Mouse (Mus musculus) Patski (cell line): ENCODE data around the gene Gpc6. TPM values are rescaled to one million over a fixed set of nuclear protein-coding genes. Genes with fewer than 3 reads are reported as not detected.
A peak's percentile ranks its signal among the peaks of the same experiment; 100 is the strongest.
"Not testable (repeated sequence)": the region's sequence is repeated elsewhere in the genome, so short reads cannot be mapped to it uniquely, and the experiment has no call there.

ENCODE experiments used
- ATAC-seq: fragments of 100-300 bp; one replicate; pipeline ENCODE4 v1.8.0; 2021
- CTCF ChIA-PET: fragments of 350-600 bp; sonication (Branson Sonifier 250); formaldehyde crosslinking; loops from one replicate; lab custom pipeline; 2022; ENCODE audit warnings: inconsistent platforms; lab: Charles Lee
- POLR2A ChIA-PET: fragments of 350-600 bp; sonication (Branson Sonifier 250); formaldehyde crosslinking; loops from one replicate; lab custom pipeline; 2022; ENCODE audit warnings: antibody characterized with exemption, inconsistent platforms; lab: Charles Lee
- DNase-seq: peaks from one replicate; pipeline ENCODE4 v3.0.0-alpha.2; 2011; ENCODE audit warnings: low read depth, low spot score
- H3K27me3 ChIP-seq: fragments of 371-371 bp; one replicate; pipeline ENCODE4 v1.5.1; 2021
- CTCF ChIP-seq: fragments of 100-300 bp; IDR thresholded peaks from one replicate; pipeline ENCODE4 v1.5.1; 2021
- in situ Hi-C: fragments of 300-500 bp; cut with MboI; formaldehyde crosslinking; loops from 3 replicates; pipeline ENCODE4 v1.11.1; 2018; ENCODE audit warnings: low pct_unique_long_range_greater_than_20kb, mixed read lengths
- polyA plus RNA-seq: library from polyadenylated mRNA; unstranded; gene quantifications from one replicate; pipeline ENCODE4 v1.2.3, GENCODE M21; 2021

Gpc6 gene
- polyA plus RNA-seq, 1 experiment from 2014 or later, result 56.6 TPM

DNA sequence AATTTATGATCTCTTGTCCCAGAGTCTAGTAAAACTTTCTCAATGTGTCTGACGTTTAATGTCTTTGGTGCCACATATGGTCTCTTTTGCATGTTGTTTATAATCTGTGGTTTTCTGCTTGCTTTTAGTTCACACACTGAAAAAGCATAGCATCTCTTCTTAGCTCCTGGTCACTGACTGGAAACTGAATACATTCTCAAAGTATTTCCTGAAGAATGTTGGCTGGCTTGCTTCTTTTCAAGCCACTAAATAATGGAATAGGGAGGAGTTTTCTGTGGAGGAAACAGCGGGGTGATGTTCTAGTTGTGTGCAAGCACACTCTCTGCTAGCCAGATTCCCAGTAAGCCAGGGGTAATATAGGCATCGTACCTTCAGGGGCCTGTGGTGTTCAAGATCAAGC, 502.7 kb downstream of the Gpc6 start:
- in situ Hi-C loops, result no loop called here
- no peak for DNase-seq
- H3K27me3 ChIP-seq, result no peaks in the 10 kb centered on the region
- TF ChIP-seq CTCF, result no peak
- ATAC-seq, result no peak
- POLR2A ChIA-PET, result no interaction called here
- CTCF ChIA-PET, result no interaction called here

- in situ Hi-C loops, result no loop called here
- DNase-seq, result no peak
- no peak for TF ChIP-seq CTCF
- POLR2A ChIA-PET, result no interaction called here
- ATAC-seq, result no peak
- H3K27me3 ChIP-seq, result no peaks in the 10 kb centered on the region
- CTCF ChIA-PET, result no interaction called here
These were observed 510.6 kb downstream of the Gpc6 start for GRCm38 (mm10) chr14:117435739-117436138.

DNA sequence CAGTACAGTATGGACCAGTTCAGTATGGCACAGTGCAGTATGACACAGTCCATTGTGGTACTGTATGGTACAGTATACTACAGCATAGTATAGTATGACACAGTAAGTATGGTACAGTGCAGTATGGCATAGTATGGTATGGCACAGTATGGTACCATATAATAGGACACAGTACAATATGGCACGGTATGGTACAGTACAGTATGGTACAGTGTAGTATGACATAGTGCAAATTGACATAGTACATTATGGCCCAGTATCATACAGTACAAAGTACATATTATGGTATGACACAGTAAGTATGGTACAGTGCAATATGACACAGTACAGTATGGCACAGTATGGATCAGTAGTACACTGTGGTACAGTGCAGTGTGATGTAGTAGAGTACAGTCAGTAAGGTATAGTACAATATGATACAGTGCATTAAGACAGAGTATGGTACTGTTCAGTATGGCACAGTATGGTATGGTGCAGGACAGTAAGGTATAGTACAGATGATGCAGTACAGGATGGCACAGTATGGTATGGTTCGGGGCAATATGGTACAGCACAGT, 521.6 kb downstream of the Gpc6 start:
- ATAC-seq, CTCF ChIA-PET, DNase-seq, POLR2A ChIA-PET, H3K27me3 ChIP-seq, in situ Hi-C loops: not testable (repeated sequence)

GRCm38 (mm10) chr14:117451391-117451991, 526.4 kb downstream of the Gpc6 start:
- in situ Hi-C loops, result no loop called here
- no peaks in the 10 kb centered on the region for H3K27me3 ChIP-seq
- no peak for TF ChIP-seq CTCF
- ATAC-seq (no peak), DNase-seq (peak; percentile 27)
- CTCF ChIA-PET, result interaction anchor here (1.2 kb wide), 1 partner anchor 10 kb away, joined by 3 read pairs; no protein-coding TSS in a partner anchor
- POLR2A ChIA-PET, result no interaction called here

DNA sequence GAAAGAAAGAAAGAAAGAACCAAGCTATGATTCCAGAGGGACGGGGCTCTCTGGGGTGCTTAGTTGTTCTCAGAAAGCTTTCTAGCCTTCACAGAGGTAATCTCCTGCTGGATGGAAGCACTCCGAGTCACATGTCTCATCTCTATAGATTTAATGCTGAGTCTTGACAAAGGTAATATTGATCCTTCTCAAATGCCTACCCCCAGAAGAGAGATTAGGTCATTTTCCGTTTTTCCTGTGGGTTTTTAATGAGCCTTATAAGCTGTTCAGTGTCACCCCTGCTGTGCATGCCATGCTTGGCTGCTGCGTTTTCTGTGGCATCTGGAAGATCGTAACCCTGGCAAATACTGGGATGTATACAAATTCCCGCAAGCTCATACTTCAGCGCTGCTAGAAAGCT, 527.0 kb downstream of the Gpc6 start:
- no peak for DNase-seq
- ATAC-seq, result no peak
- no peak for TF ChIP-seq CTCF
- in situ Hi-C loops, result no loop called here
- no peaks in the 10 kb centered on the region for H3K27me3 ChIP-seq
- ChIA-PET CTCF (interaction anchor here (1.0 to 1.2 kb wide), 2 partner anchors 9 to 68 kb away, joined by 3 read pairs; no protein-coding TSS in a partner anchor), POLR2A (no interaction called here)

DNA sequence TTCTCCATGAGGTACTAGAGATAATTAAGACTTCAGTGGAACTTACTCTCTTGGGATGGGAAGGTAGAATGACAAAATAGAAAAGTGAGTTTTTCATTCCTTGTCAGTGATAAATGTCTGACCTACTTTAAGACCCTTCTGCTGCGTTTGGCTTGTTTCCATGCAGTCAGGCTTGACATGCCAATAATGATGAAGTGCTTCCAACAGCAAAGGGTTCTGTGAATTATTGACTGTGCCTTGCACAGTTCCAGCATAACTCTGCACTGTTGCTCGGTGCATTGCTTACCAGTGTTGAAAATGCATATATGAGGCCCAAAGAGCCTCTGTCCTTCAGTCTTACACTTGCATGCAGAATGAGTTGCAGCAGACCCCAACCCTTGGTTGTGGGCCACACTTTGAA, 548.3 kb downstream of the Gpc6 start:
- ChIA-PET CTCF (no interaction called here), POLR2A (no interaction called here)
- ATAC-seq (no peak), DNase-seq (no peak)
- in situ Hi-C loops, result no loop called here
- H3K27me3 ChIP-seq, result no peaks in the 10 kb centered on the region
- no peak for TF ChIP-seq CTCF

GRCm38 (mm10) chr14:117478879-117479278, 553.8 kb downstream of the Gpc6 start:
- ATAC-seq (no peak), DNase-seq (no peak)
- POLR2A ChIA-PET, result no interaction called here
- CTCF ChIA-PET, result no interaction called here
- H3K27me3 ChIP-seq, result no peaks in the 10 kb centered on the region
- no peak for TF ChIP-seq CTCF
- in situ Hi-C loops, result no loop called here

DNA sequence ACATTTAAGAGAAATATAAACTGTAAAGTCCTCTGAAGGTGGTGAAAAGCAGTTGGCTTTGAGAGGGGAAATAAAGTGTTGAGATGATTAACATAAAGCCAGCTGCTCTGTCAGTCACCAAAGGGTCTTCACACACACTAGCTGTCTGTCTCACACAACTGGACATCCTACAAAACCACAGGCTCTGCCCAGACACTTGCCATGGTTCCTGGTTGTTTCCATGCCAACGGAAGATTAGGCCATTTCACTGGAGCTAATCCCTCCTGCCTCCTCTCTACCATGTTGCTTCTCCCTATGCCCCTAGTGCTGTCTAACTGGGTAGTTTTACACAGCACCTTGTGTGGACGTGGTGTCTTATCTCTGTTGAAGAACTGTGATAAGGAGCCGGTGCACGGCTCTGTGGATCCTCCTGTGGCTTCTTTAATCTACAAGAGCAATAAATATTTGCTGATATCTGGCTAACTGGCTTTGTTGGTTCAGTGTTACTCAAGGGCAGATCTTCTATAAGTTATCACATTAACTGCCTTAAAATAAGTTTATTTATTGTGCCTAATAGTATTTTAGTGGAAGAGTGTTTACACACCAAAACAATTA, 562.1 kb downstream of the Gpc6 start:
- DNase-seq (no peak), ATAC-seq (no peak)
- no peaks in the 10 kb centered on the region for H3K27me3 ChIP-seq
- ChIA-PET CTCF (no interaction called here), POLR2A (no interaction called here)
- no peak for TF ChIP-seq CTCF
- in situ Hi-C loops, result no loop called here

DNA sequence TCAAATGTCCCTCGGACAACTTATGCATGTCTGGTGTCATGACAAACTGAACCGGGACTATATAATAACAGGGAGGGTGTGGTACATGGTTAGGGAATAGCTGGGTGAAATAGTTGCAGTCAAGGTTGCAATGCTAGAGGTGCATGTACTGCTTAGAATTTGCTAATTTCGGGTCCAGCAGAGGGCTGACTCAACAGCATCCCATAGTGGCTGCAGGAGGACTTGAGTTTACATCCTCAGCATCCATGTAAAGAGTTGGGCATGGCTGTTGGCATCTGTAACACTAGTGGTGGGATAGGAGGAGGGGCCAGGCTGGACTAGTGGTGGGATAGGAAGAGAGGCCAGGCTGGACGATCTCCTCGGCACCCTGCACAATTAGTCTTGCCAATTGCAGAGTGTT, 565.4 kb downstream of the Gpc6 start:
- in situ Hi-C loops, result loop anchor here (10.0 kb wide), 1 partner anchor 566 kb away; the partner anchor contains the start of gene Gpc6
- DNase-seq (no peak), ATAC-seq (peak; percentile 51)
- H3K27me3 ChIP-seq, result no peaks in the 10 kb centered on the region
- CTCF ChIA-PET, result no interaction called here
- peak; percentile 62 for TF ChIP-seq CTCF
- POLR2A ChIA-PET, result no interaction called here

GRCm38 (mm10) chr14:117495118-117495517, 570.0 kb downstream of the Gpc6 start:
- no peak for DNase-seq
- TF ChIP-seq CTCF, result no peak
- ChIA-PET CTCF (no interaction called here), POLR2A (no interaction called here)
- in situ Hi-C loops, result loop anchor here (10.0 kb wide), 1 partner anchor 570 kb away; the partner anchor contains the start of gene Gpc6
- H3K27me3 ChIP-seq, result no peaks in the 10 kb centered on the region
- no peak for ATAC-seq

GRCm38 (mm10) chr14:117498785-117499184, 573.7 kb downstream of the Gpc6 start:
- ChIA-PET CTCF (no interaction called here), POLR2A (no interaction called here)
- in situ Hi-C loops, result loop anchor here (10.0 kb wide), 1 partner anchor 574 kb away; the partner anchor contains the start of gene Gpc6
- H3K27me3 ChIP-seq, result no peaks in the 10 kb centered on the region
- TF ChIP-seq CTCF, result no peak
- ATAC-seq (no peak), DNase-seq (no peak)
